Mouse (Mus musculus) liver, embryonic 13.5 days (tissue): ENCODE measurements around the gene Auts2. TPM values are rescaled to one million over a fixed set of nuclear protein-coding genes. Genes with fewer than 3 reads are reported as not detected.
A peak's percentile ranks its signal among the peaks of the same experiment; 100 is the strongest.

Source experiments
- ATAC-seq: fragments of 200-750 bp; cut with Nextera tagmentation; 2 replicates; pipeline ENCODE4 v1.8.0; 2017; ENCODE audit warnings: low read depth, mild to moderate bottlenecking, moderate number of reproducible peaks, moderate library complexity
- DNase-seq: peaks from one replicate; pipeline ENCODE4 v3.0.0; 2022
- H3K27ac ChIP-seq: fragments of 300-500 bp; sonication (generic); 2 replicates; pipeline ENCODE4 v1.5.1; 2015; ENCODE audit warnings: moderate library complexity, mild to moderate bottlenecking, inconsistent platforms
- H3K27me3 ChIP-seq: fragments of 300-500 bp; sonication (generic); 2 replicates; pipeline ENCODE4 v1.6.1; 2015; ENCODE audit warnings: mild to moderate bottlenecking, inconsistent platforms
- H3K36me3 ChIP-seq: fragments of 300-500 bp; sonication (generic); 2 replicates; pipeline ENCODE4 v1.6.1; 2015; ENCODE audit warnings: mild to moderate bottlenecking, inconsistent platforms
- H3K4me1 ChIP-seq: fragments of 300-500 bp; sonication (generic); replicated peaks from 2 replicates; pipeline ENCODE4 v1.6.1; 2015; ENCODE audit warnings: inconsistent platforms
- H3K4me2 ChIP-seq: fragments of 300-500 bp; sonication (generic); 2 replicates; pipeline ENCODE4 v1.6.1; 2015; ENCODE audit warnings: inconsistent platforms, mild to moderate bottlenecking, moderate library complexity
- H3K4me3 ChIP-seq: fragments of 300-500 bp; sonication (generic); replicated peaks from 2 replicates; pipeline ENCODE4 v1.5.1; 2015; ENCODE audit warnings: mild to moderate bottlenecking, inconsistent platforms
- H3K9ac ChIP-seq: fragments of 300-500 bp; sonication (generic); 2 replicates; pipeline ENCODE4 v1.6.1; 2015; ENCODE audit warnings: mild to moderate bottlenecking, inconsistent platforms
- H3K9me3 ChIP-seq: fragments of 300-500 bp; sonication (generic); replicated peaks from 2 replicates; pipeline ENCODE4 v1.6.1; 2016; ENCODE audit warnings: inconsistent platforms
- whole genome bisulfite sequencing: fragments of 180-500 bp; shearing (Covaris S2); methylation state at CpG from one replicate; pipeline ENCODE4 v1.1.7; 2015; ENCODE audit not compliant: insufficient replicate concordance; 5-methylcytosine and 5-hydroxymethylcytosine counted together
- polyA plus RNA-seq: library from polyadenylated mRNA; unstranded; fragments of >200 nt; fragmentation: Nextera tagmentation; extraction: Ambion mirVana; gene quantifications from 2 replicates; pipeline ENCODE4 v1.2.1, GENCODE M21; 2015

Gene Auts2
- polyA plus RNA-seq, 1 experiment from 2014 or later = 1.5 TPM

- 62% methylated on average over 12 of the region's 12 CpGs for WGBS
These were observed 775.4 kb downstream of the Auts2 start for GRCm38 (mm10) chr5:131767699-131768264.

DNA sequence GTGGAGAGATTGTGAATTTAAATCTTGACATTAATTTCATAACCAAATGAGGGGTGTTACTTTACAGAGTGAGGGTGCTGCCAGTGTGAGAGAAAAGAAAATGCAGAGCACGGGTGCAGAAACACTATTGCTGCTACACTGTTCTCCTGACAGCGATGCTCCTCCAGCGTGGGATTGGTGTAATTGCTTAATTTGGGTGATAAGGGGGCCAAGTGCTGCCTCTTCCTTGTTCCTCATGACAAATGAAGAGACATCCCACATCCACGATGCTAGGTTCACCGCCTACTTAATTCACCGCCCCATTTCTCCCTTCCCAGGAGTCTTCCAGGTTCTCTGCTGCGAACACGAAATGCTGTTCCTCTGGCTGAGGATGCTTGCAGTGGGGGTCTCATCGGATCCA lies 776.0 kb downstream of the Auts2 start:
- no peak overlapping the region for H3K27ac ChIP-seq
- WGBS = 73% methylated on average over 9 of the region's 9 CpGs
- no peak for DNase-seq

More at GRCm38 (mm10) chr5:131767699-131768264, 775.4 kb downstream of the Auts2 start:
- H3K9me3 ChIP-seq = no peaks in the 10 kb centered on the region
- no peak overlapping the region for H3K4me2 ChIP-seq
- H3K36me3 ChIP-seq = no peaks in the 10 kb centered on the region
- H3K4me1 ChIP-seq = 0 out of 2 replicates have a peak, but pooled peaks cover 3% of the 10 kb centered on the region
- ATAC-seq = no peak
- peaks cover 10% of the 10 kb centered on the region; the same call in 1 of the 2 replicates for H3K27me3 ChIP-seq
- DNase-seq = no peak
- no peak overlapping the region for H3K9ac ChIP-seq
- H3K4me3 ChIP-seq = no peak overlapping the region
- no peak overlapping the region for H3K27ac ChIP-seq

GRCm38 (mm10) chr5:131759432-131759831 lies 783.7 kb downstream of the Auts2 start:
- no peak for ATAC-seq
- no peak overlapping the region for H3K4me3 ChIP-seq
- H3K9ac ChIP-seq = no peak overlapping the region
- H3K4me2 ChIP-seq = no peak overlapping the region
- no peaks in the 10 kb centered on the region for H3K4me1 ChIP-seq
- no peak for DNase-seq
- H3K27me3 ChIP-seq = no peaks in the 10 kb centered on the region
- no peaks in the 10 kb centered on the region for H3K36me3 ChIP-seq
- H3K9me3 ChIP-seq = no peaks in the 10 kb centered on the region
- WGBS = 74% methylated on average over 13 of the region's 13 CpGs
- H3K27ac ChIP-seq = no peak overlapping the region

More for the DNA sequence above, 776.0 kb downstream of the Auts2 start:
- no peaks in the 10 kb centered on the region for H3K9me3 ChIP-seq
- no peak for ATAC-seq
- no peak overlapping the region for H3K9ac ChIP-seq
- no peak overlapping the region for H3K4me3 ChIP-seq
- H3K4me2 ChIP-seq = no peak overlapping the region
- no peaks in the 10 kb centered on the region for H3K36me3 ChIP-seq
- H3K27me3 ChIP-seq = peaks cover 10% of the 10 kb centered on the region; the same call in 1 of the 2 replicates
- H3K4me1 ChIP-seq = 0 out of 2 replicates have a peak, but pooled peaks cover 3% of the 10 kb centered on the region

- Histone ChIP-seq H3K27me3 (no peaks in the 10 kb centered on the region), H3K36me3 (no peaks in the 10 kb centered on the region), H3K9ac (no peak overlapping the region), H3K9me3 (no peaks in the 10 kb centered on the region), H3K4me2 (no peak overlapping the region), H3K4me3 (no peak overlapping the region), H3K4me1 (peaks cover 7% of the 10 kb centered on the region; the same call in 1 of the 2 replicates), H3K27ac (no peak overlapping the region)
- no peak for DNase-seq
- 24% methylated on average over 2 of the region's 2 CpGs for WGBS
- ATAC-seq = no peak
These were observed 792.8 kb downstream of the Auts2 start for GRCm38 (mm10) chr5:131750330-131750729.

GRCm38 (mm10) chr5:131749211-131749610 lies 793.9 kb downstream of the Auts2 start:
- Histone ChIP-seq H3K36me3 (no peaks in the 10 kb centered on the region), H3K27me3 (no peaks in the 10 kb centered on the region), H3K4me2 (no peak overlapping the region), H3K4me3 (no peak overlapping the region), H3K9me3 (no peaks in the 10 kb centered on the region), H3K4me1 (peaks cover 7% of the 10 kb centered on the region; the same call in 1 of the 2 replicates), H3K9ac (no peak overlapping the region), H3K27ac (no peak overlapping the region)
- WGBS = 53% methylated on average over 6 of the region's 6 CpGs
- no peak for ATAC-seq
- DNase-seq = no peak

DNA sequence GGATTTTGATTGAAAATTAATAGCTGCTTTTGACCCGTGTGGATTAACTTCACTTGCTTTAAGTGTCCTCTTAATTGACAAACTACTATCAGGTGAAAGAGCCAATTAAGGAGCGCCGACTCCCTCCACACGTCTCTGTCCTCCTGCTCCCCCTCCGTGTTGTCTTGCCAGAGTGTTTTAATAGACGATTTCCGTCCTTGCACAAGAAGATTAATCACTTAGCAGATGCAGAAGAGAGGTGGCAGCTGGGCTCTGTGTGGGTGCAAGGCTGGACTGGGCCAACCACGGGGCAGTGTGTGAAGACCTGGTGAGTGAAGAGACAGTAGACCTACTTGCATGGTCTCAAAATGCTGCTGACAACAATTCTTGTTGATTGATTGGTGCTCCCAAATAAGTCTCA lies 800.1 kb downstream of the Auts2 start:
- ATAC-seq = no peak

GRCm38 (mm10) chr5:131737476-131737875 lies 805.7 kb downstream of the Auts2 start:
- no peak for ATAC-seq
- Histone ChIP-seq H3K9ac (no peak overlapping the region), H3K27me3 (no peaks in the 10 kb centered on the region), H3K4me2 (no peak overlapping the region), H3K4me3 (no peak overlapping the region), H3K36me3 (no peaks in the 10 kb centered on the region), H3K9me3 (no peaks in the 10 kb centered on the region), H3K27ac (no peak overlapping the region), H3K4me1 (peaks cover 5% of the 10 kb centered on the region; the same call in 1 of the 2 replicates)
- 72% methylated on average over 6 of the region's 6 CpGs for WGBS
- no peak for DNase-seq

More for the DNA sequence above, 800.1 kb downstream of the Auts2 start:
- no peak overlapping the region for H3K4me2 ChIP-seq
- H3K9ac ChIP-seq = no peak overlapping the region
- no peaks in the 10 kb centered on the region for H3K27me3 ChIP-seq
- no peaks in the 10 kb centered on the region for H3K4me1 ChIP-seq
- whole genome bisulfite sequencing = 58% methylated on average over 8 of the region's 8 CpGs
- no peak for DNase-seq
- H3K4me3 ChIP-seq = no peak overlapping the region
- H3K9me3 ChIP-seq = no peaks in the 10 kb centered on the region
- H3K36me3 ChIP-seq = no peaks in the 10 kb centered on the region
- H3K27ac ChIP-seq = no peak overlapping the region

GRCm38 (mm10) chr5:131733324-131733660 lies 809.9 kb downstream of the Auts2 start:
- H3K9ac ChIP-seq = no peak overlapping the region
- H3K9me3 ChIP-seq = no peaks in the 10 kb centered on the region
- no peak overlapping the region for H3K4me3 ChIP-seq
- H3K27me3 ChIP-seq = no peaks in the 10 kb centered on the region
- ATAC-seq = peak; percentile 67
- H3K4me2 ChIP-seq = no peak overlapping the region
- DNase-seq = no peak
- peaks cover 5% of the 10 kb centered on the region; the same call in 1 of the 2 replicates for H3K4me1 ChIP-seq
- H3K36me3 ChIP-seq = no peaks in the 10 kb centered on the region
- WGBS = 18% methylated on average over 5 of the region's 5 CpGs
- no peak overlapping the region for H3K27ac ChIP-seq

GRCm38 (mm10) chr5:131732631-131733323 lies 810.4 kb downstream of the Auts2 start:
- WGBS = 31% methylated on average over 7 of the region's 7 CpGs

GRCm38 (mm10) chr5:131729456-131729855 lies 813.7 kb downstream of the Auts2 start:
- no peak for DNase-seq
- no peak for ATAC-seq
- 61% methylated on average over 4 of the region's 4 CpGs for WGBS

More at GRCm38 (mm10) chr5:131732631-131733323, 810.4 kb downstream of the Auts2 start:
- no peaks in the 10 kb centered on the region for H3K36me3 ChIP-seq
- ATAC-seq (no peak), DNase-seq (no peak)
- H3K4me3 ChIP-seq = no peak overlapping the region
- H3K9ac ChIP-seq = no peak overlapping the region
- peaks cover 5% of the 10 kb centered on the region; the same call in 1 of the 2 replicates for H3K4me1 ChIP-seq
- no peak overlapping the region for H3K4me2 ChIP-seq
- no peak overlapping the region for H3K27ac ChIP-seq
- no peaks in the 10 kb centered on the region for H3K27me3 ChIP-seq
- no peaks in the 10 kb centered on the region for H3K9me3 ChIP-seq

DNA sequence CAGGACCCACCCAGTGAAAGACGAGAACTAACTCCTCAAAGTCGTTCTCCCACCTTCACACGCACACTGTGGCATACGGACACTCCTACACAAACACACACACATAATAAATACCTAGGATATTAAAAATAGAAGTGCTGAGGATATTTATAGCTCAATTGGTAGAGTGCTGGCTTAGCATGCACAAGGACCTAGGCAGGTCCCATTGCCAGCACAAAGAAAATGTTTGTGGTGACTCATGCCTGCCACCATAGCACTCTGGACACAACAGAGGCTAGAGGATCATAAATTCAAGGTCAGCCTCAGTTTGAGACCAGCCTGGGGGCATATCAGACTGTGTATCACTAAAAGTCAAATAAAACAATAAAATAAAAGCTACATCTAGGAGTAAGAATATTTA lies 815.2 kb downstream of the Auts2 start:
- Histone ChIP-seq H3K4me3 (no peak overlapping the region), H3K9ac (no peak overlapping the region), H3K27me3 (no peaks in the 10 kb centered on the region), H3K36me3 (no peaks in the 10 kb centered on the region), H3K4me1 (peaks cover under 1% of the 10 kb centered on the region; the same call in 1 of the 2 replicates), H3K4me2 (no peak overlapping the region), H3K9me3 (no peaks in the 10 kb centered on the region), H3K27ac (no peak overlapping the region)
- ATAC-seq (no peak), DNase-seq (no peak)
- WGBS = 67% methylated on average over 4 of the region's 4 CpGs

More at GRCm38 (mm10) chr5:131729456-131729855, 813.7 kb downstream of the Auts2 start:
- H3K9ac ChIP-seq = no peak overlapping the region
- no peak overlapping the region for H3K27ac ChIP-seq
- peaks cover 5% of the 10 kb centered on the region; the same call in 1 of the 2 replicates for H3K4me1 ChIP-seq
- no peak overlapping the region for H3K4me2 ChIP-seq
- H3K4me3 ChIP-seq = no peak overlapping the region
- H3K36me3 ChIP-seq = no peaks in the 10 kb centered on the region
- H3K27me3 ChIP-seq = no peaks in the 10 kb centered on the region
- H3K9me3 ChIP-seq = no peaks in the 10 kb centered on the region
